Mouse (Mus musculus) ovary, postnatal 36 days (tissue): ENCODE results near the gene Scfd1.

ENCODE experiments used
- DNase-seq: peaks from one replicate; pipeline ENCODE4 v3.0.0; 2022; ENCODE audit warnings: low spot score, mixed read lengths

The Scfd1 gene

GRCm38 (mm10) chr12:51377003-51377887 lies at the start of gene Scfd1:
Gene Scfd1 (plus strand): TSS chr12:51377510.
- peak; percentile 91 for DNase-seq

DNA sequence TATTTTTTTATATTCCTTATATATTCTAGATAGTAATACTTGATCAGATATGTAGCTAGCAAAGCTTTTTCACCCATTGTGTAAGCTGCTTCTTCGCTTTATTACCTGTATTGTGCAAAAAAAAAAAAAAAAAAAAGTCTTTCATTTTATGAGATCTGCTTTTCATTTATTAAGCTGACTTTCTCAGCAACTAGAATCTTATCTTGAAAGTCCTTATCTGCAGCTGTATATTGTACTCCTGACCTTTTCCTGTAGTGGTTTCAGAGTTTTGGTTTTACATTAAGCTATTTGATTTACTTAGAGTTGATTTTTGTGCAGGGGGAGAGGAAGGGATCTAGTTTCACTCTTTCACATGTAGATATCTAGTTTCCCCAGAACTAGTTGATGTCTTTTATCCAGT lies 40.3 kb upstream of the Scfd1 start:
- DNase-seq: no peak

- peak; percentile 25 for DNase-seq
These were observed 31.2 kb upstream of the Scfd1 start for GRCm38 (mm10) chr12:51346121-51346520.

DNA sequence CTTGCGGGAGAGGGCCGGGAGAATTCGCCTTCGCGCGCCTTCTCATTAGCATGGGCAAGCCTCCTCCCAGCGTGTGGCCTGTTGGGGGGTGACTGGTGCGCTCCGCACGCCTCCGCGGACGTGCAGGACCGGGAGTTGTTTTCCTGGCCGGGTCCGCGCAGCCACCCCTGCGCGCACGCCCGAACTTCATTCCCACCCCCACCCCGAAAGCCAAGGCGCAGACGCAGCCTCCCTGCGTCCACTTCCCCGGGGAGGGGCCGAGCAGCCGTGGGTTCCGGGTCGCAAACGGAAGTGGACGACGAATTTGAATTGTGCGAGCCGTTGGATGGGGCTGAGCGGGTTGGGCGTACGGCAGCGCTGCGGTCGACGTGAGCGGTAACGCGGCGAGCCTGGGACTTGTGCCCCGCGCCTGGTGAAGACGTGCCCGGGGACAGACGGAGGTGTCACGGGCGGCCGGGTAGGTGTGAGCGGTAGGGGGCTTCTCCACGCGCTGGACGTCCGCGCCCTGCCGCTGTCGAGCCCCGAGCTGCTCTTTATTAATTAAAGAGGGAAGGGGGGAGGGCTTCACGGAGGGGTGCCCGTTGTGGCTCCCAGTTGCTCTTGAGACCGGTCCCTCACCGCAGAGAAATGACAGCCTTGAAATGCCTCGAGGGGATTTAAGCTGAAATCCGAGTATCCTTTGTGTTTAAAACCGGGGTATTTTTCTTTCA lies 29.2 kb upstream of the Scfd1 start, which contains the start of gene G2e3:
Gene G2e3, plus strand, starts transcription at position 74 of the 710 bp plus-strand sequence.
- DNase-seq: peak; percentile 90

DNA sequence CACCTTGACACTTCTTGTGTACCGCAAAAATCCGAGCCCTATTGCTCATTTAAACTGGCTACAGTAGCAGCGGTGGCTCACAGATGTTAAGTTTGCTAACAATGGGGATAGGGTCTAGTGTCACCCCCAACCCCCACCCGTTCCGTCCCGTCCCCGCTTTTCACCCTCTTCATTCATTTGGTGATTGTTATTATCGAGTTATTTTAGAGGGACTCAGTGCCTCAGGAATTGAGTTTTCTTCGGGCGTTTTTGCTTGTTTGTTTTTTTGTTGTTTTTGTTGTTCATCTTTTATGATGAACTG lies 28.7 kb upstream of the Scfd1 start:
- no peak for DNase-seq

DNA sequence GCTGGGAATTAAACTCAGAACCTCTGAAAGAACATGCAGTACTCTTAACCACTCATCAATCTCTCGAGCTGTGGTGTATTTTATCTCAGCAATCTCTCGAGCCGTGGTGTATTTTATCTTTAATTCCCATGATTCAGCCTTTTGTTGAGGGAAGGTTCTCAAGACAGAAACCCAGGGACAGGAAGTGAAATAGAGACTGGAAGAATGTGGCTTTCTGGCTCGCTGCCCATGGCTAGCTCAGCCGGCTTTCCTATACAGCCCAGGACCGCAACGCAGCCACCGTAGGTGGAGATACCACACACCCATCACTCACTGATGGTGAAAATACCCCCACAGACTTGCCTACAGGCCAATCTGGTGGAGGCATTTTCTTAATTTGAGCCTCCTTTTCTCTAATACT lies 22.0 kb upstream of the Scfd1 start:
- DNase-seq: no peak

DNA sequence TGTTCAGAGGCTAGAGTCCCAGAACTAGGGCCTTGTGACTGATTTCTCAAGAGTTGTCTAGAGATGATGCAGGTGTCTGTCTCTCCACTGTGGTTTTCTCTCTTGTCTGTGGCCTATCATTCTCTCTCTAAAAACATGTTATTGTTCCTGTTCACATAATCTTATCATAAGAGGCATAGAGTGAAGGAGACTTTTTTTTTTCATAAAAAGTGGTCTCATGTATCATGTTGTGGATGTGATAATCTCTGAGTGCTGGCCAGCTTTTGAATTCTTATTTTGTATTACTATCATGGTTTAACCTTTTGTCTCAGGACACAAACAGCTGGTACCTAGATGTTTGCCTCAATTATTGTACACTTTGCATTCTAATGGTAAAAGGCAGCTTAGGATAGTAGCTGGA lies 16.0 kb upstream of the Scfd1 start:
- DNase-seq: no peak

GRCm38 (mm10) chr12:51362898-51363297 lies 14.4 kb upstream of the Scfd1 start:
- DNase-seq: no peak

DNA sequence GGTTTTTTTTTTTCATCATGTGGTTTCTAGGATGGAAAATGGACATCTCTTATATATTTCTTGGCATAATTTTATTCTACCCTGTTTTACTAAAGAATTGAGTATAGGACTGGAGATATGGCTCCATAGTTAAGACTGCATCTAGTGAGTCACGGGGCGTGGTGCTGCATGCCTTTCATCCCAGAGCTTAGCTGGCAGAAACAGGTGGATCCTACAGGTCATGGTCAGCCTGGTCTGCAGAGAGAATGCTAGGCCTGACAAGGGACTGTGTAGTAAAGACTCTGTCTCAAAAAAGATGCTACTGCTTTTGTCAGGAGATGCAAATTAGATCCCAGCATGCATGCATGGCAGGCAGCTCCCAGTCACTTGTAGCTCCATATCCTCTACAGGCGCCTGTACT lies 8.8 kb upstream of the Scfd1 start:
- DNase-seq: no peak

GRCm38 (mm10) chr12:51377888-51378190 lies 529 bp downstream of the Scfd1 start:
- no peak for DNase-seq

DNA sequence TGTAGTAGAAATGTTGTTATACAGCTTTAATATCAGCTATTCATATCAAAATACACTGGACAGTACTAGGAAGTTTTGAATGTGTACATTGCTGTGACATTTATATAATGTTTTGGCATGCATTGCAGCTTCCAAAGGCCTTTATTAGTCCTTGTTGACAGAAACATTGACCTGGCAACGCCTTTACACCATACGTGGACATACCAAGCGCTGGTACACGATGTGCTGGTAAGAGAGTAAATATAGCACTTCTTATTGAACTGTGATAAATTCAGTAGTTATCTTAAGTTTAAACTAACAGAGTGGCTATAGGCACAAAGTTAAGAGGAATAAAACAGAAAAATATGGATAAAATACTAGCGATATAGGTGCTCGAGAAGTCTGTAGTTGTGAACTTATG lies 22.6 kb downstream of the Scfd1 start:
- DNase-seq: no peak

- DNase-seq: no peak
These were observed 24.9 kb downstream of the Scfd1 start for GRCm38 (mm10) chr12:51402060-51402698.

DNA sequence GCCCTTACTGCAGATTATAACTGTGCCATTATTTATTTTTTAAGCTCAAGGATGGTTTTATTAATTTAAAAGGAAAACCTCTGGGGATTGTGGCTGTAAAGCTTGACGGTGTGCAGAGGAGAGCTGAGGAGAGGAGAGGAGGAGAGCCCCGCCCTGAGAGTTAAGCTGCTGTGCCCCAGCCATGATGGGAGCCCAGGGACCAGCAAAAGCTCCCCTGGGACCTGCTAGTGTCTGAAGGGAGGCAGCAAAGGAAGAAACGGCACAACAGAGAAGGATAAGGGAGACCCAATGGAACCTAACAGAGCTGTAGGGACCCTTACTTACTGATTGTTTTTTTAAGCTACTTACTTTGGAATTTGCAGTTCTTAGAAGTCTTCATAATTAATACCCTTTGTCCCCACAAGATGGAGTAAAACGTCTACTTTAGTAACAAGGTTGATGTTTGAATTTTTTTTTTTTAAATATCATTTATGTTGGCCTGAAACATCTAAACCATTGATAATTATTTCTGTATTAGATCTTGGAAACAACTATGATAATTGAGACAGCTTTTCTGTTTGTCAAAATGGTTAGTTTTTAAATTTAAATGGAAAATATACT lies 26.8 kb downstream of the Scfd1 start:
- DNase-seq: no peak

DNA sequence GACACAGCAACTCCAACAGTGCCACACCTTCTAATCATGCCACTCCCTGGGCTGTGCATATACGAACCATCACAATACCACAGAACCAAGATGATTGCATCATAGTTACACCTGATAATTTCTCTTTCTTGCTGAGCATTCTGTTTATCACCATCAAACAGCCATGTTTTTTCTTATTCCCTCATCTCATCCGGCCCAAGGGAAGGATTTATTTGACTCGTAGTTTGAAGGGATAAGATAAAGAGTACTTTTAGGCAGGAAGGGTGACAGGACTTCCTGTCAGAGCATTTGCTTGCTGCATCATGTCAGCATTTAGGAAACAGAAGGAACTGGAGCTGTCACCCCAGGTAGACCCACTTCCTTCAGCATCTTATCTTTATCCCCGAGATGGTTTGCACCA lies 34.1 kb downstream of the Scfd1 start:
- DNase-seq: no peak

GRCm38 (mm10) chr12:51437541-51437940 lies 60.2 kb downstream of the Scfd1 start:
- no peak for DNase-seq

GRCm38 (mm10) chr12:51438311-51438710 lies 61.0 kb downstream of the Scfd1 start:
- DNase-seq: no peak

DNA sequence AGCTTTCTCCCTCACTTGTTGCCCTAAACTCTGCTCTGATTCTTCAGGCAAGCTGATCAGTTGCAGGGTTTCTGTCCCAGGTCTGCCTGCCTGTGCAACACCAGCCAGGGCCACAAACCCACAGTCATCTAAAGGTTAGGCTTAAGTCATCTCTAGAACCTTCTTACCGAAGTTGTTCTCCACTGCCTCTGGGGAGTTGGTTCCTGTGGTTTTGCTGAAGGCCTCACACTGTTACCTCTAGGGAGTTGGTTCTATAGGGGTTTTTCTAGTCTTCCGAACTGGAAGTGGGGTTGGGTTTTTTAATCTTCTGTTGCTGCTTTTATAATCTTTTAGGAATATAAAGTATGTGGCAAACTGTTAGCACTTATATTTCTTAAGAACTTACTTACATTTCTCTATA lies 72.0 kb downstream of the Scfd1 start:
- no peak for DNase-seq

GRCm38 (mm10) chr12:51470881-51471280 lies 93.6 kb downstream of the Scfd1 start:
- DNase-seq: no peak

DNA sequence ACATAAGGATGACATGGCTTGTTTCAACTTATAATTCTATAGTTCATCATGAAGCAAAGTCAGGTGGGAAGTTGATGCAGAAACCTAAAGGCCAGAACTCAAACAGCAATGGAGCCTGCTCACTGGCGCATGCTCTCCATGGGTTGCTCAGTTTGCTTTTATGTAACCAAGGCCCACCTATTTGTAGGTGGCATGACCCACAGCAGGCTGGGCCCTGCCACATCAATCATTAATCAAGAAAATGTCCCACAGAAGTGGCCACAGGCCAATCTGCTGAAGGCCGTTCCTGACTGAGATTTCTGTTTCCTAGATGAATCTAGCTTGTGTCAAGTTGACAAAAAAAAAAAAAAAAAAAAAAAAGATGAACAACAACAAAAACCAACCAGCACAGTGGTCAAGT lies 103.9 kb downstream of the Scfd1 start:
- DNase-seq: no peak

- DNase-seq: no peak
These were observed 114.7 kb downstream of the Scfd1 start for GRCm38 (mm10) chr12:51492040-51492439.

DNA sequence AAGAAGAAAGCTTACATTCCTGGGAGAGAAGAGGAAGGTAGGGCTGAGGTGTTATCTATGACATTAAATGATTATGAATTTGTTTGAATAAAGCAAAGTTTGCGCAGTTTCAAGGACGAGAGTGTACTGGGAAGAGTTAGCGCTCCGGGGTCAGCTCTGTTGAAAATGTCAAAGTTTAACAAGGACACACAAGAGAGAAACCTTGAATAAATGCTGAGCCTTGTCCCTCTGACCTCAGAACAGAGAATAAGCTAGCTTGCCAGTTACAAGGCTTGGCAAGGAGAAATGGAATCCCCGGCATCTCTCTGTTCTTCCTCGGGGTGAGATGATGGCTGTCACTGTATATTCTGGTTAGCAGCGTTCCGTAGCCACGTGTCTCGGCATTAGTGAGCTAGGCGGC lies 116.2 kb downstream of the Scfd1 start:
- DNase-seq: no peak

- DNase-seq: no peak
These were observed 117.3 kb downstream of the Scfd1 start for GRCm38 (mm10) chr12:51494641-51495040.
